In genomic region chr8:120114315-120114841, GRCm38 (mm10) we compare ENCODE assay signal across 8 mouse cellular contexts. TPM values are rescaled to one million over a fixed set of nuclear protein-coding genes. Genes with fewer than 3 reads are reported as not detected.
DNase-seq lines count a peak whose midpoint lies in the region; ATAC-seq and TF ChIP-seq lines count a peak whose summit lies in the region.

No protein-coding gene starts in this region.

- peak overlapping the region; percentile 80 for H3K4me2 ChIP-seq in hindbrain, embryonic 16.5 days (ENCODE audit: low read length)
- H3K4me2 ChIP-seq in liver, postnatal 0 days (ENCODE audit: low read depth, low read length), result peak overlapping the region; percentile 100

- DNase-seq in liver, adult 2 months (ENCODE audit: extremely low read depth, low read depth, low spot score), result no peak
- DNase-seq in liver, result no peak
- no peak for DNase-seq in MEL (ENCODE audit: low read depth, low spot score)
- DNase-seq in cerebellum, adult 9-10 months, result peak; percentile 75
- DNase-seq in liver, postnatal 0 days, result no peak
- DNase-seq in urinary bladder, postnatal 14 days (ENCODE audit: low spot score), result peak; percentile 58
- no peak for DNase-seq in thymus, postnatal 4 days

- H3K4me1 ChIP-seq in liver, adult 2 months (ENCODE audit: control insufficient read depth, insufficient read depth, low read length), result peaks cover 9% of the 10 kb centered on the region
- peaks cover 9 to 24% of the 10 kb centered on the region in 2 experiments for H3K4me1 ChIP-seq in MEL (ENCODE audit: control insufficient read depth in 1 of 2, insufficient read depth in 2 of 2, low read length in 2 of 2)
- H3K4me1 ChIP-seq in hindbrain, embryonic 16.5 days (ENCODE audit: control insufficient read depth, insufficient read depth, low read depth, low read length), result peaks cover 6% of the 10 kb centered on the region
- peaks cover 19% of the 10 kb centered on the region for H3K4me1 ChIP-seq in liver, postnatal 0 days (ENCODE audit: insufficient read depth)

- H3K9ac ChIP-seq in liver, adult 2 months (ENCODE audit: low read depth, low read length), result peak overlapping the region; percentile 82
- peak overlapping the region; percentile 63 for H3K9ac ChIP-seq in MEL (ENCODE audit: control insufficient read depth, low read depth, low read length, poor library complexity, severe bottlenecking)
- H3K9ac ChIP-seq in hindbrain, embryonic 16.5 days (ENCODE audit: low read depth, low read length), result peak overlapping the region; percentile 93
- peak overlapping the region; percentile 60 for H3K9ac ChIP-seq in liver, postnatal 0 days (replicated peaks)

- no peak; the same call in 1 of the 2 replicates for ATAC-seq in hindbrain, embryonic 16.5 days
- ATAC-seq in liver, postnatal 0 days, result peak; percentile 10

- no peak for TF ChIP-seq EP300 in MEL (IDR thresholded peaks at IDR 0.05; ENCODE audit: low read depth in 1 of 2, low read length in 2 of 2)
- no peak for TF ChIP-seq EP300 in liver, postnatal 0 days (IDR thresholded peaks at IDR 0.05; ENCODE audit: low read depth)

- H3K79me2 ChIP-seq in liver, adult 2 months (ENCODE audit: control insufficient read depth, insufficient read depth, low read length), result no peaks in the 10 kb centered on the region
- no peaks in the 10 kb centered on the region; the same call in 1 of the 2 replicates for H3K79me2 ChIP-seq in MEL (ENCODE audit: control insufficient read depth, insufficient read depth, low read length, poor library complexity)

- no peaks in the 10 kb centered on the region for H3K36me3 ChIP-seq in liver, adult 2 months (ENCODE audit: control insufficient read depth, insufficient read depth, low read length)
- peaks cover 0 to 11% of the 10 kb centered on the region in 2 experiments; a peak in 2 of 4 replicates for H3K36me3 ChIP-seq in MEL (ENCODE audit: control insufficient read depth in 1 of 2, insufficient read depth in 2 of 2, low read length in 2 of 2)
- H3K36me3 ChIP-seq in hindbrain, embryonic 16.5 days (ENCODE audit: control insufficient read depth, insufficient read depth, low read length), result no peaks in the 10 kb centered on the region
- no peaks in the 10 kb centered on the region for H3K36me3 ChIP-seq in liver, postnatal 0 days (replicated peaks; ENCODE audit: insufficient read depth, low read length)

- TF ChIP-seq POLR2A in liver, adult 2 months (IDR thresholded peaks at IDR 0.05; ENCODE audit: extremely low read depth, insufficient read depth, low read length), result no peak
- no peak for TF ChIP-seq POLR2A in MEL (IDR thresholded peaks at IDR 0.05; ENCODE audit: control insufficient read depth in 1 of 2, insufficient read depth in 1 of 2, low read depth in 1 of 2, low read length in 2 of 2, poor library complexity in 1 of 2)

- no peak for TF ChIP-seq RAD21 in MEL (IDR thresholded peaks at IDR 0.05; ENCODE audit: low read depth, low read length)

- no peaks in the 10 kb centered on the region for H3K9me3 ChIP-seq in MEL (replicated peaks; ENCODE audit: insufficient read depth, low read length)
- H3K9me3 ChIP-seq in hindbrain, embryonic 16.5 days (ENCODE audit: control insufficient read depth, low read length), result no peaks in the 10 kb centered on the region
- H3K9me3 ChIP-seq in liver, postnatal 0 days (ENCODE audit: low read length), result no peaks in the 10 kb centered on the region

- no peak for TF ChIP-seq CTCF in liver, adult 2 months (IDR thresholded peaks at IDR 0.05; ENCODE audit: low read depth, low read length)
- no peak for TF ChIP-seq CTCF in MEL (IDR thresholded peaks at IDR 0.05 in 2 of 3, conservative IDR thresholded peaks at IDR 0.05 in 1 of 3; ENCODE audit: control insufficient read depth in 1 of 3, insufficient read depth in 1 of 3, low read depth in 2 of 3, low read length in 3 of 3, poor library complexity in 1 of 3, severe bottlenecking in 1 of 3)
- TF ChIP-seq CTCF in liver, postnatal 0 days (IDR thresholded peaks at IDR 0.05; ENCODE audit: low read depth), result no peak

- peak overlapping the region; percentile 70 for H3K4me3 ChIP-seq in liver, adult 2 months (ENCODE audit: insufficient read depth, low read depth, low read length)
- H3K4me3 ChIP-seq in MEL (ENCODE audit: control insufficient read depth in 1 of 2, insufficient read depth in 1 of 2, low read depth in 2 of 2, low read length in 2 of 2), result peak overlapping the region; percentile 47 to 61; a peak in 3 of 4 replicates
- peak overlapping the region; percentile 84 for H3K4me3 ChIP-seq in hindbrain, embryonic 16.5 days (ENCODE audit: low read length)
- H3K4me3 ChIP-seq in liver, postnatal 0 days (ENCODE audit: low read depth, low read length), result peak overlapping the region; percentile 61

- 2% methylated on average over 46 of the region's 46 CpGs for WGBS in liver, adult 2 months
- WGBS in hindbrain, embryonic 16.5 days, result under 1% methylated on average over 43 of the region's 46 CpGs
- 3% methylated on average over 38 of the region's 46 CpGs for WGBS in liver, postnatal 0 days (ENCODE audit: insufficient replicate concordance)

- H3K27ac ChIP-seq in liver, adult 2 months (replicated peaks; ENCODE audit: insufficient read depth, low read depth, low read length), result no peak overlapping the region
- no peak overlapping the region for H3K27ac ChIP-seq in MEL (ENCODE audit: control insufficient read depth, low read depth, low read length)
- H3K27ac ChIP-seq in hindbrain, embryonic 16.5 days (ENCODE audit: low read depth, low read length), result peak overlapping the region; percentile 87
- H3K27ac ChIP-seq in liver, postnatal 0 days (ENCODE audit: low read depth), result peak overlapping the region; percentile 12; the same call in 1 of the 2 replicates

- no peaks in the 10 kb centered on the region for H3K27me3 ChIP-seq in liver, adult 2 months (ENCODE audit: control insufficient read depth, insufficient read depth, low read length)
- no peaks in the 10 kb centered on the region for H3K27me3 ChIP-seq in MEL (ENCODE audit: control insufficient read depth in 1 of 2, insufficient read depth in 2 of 2, low read length in 2 of 2)
- H3K27me3 ChIP-seq in hindbrain, embryonic 16.5 days (replicated peaks; ENCODE audit: control insufficient read depth, insufficient read depth, low read length), result no peaks in the 10 kb centered on the region
- H3K27me3 ChIP-seq in liver, postnatal 0 days (ENCODE audit: insufficient read depth, low read length), result peaks cover 24% of the 10 kb centered on the region

TF ChIP-seq in MEL, 35 proteins besides CTCF, POLR2A, EP300 and RAD21:
- TF ChIP-seq TAL1 (IDR thresholded peaks at IDR 0.05; ENCODE audit: low read length) (no peak), ZC3H11A (IDR thresholded peaks at IDR 0.05; ENCODE audit: low read depth, low read length) (no peak), NELFE (IDR thresholded peaks at IDR 0.05; ENCODE audit: low read depth, low read length) (no peak), E2F4 (IDR thresholded peaks at IDR 0.05; ENCODE audit: borderline replicate concordance, low read depth, low read length) (no peak), GABPA (IDR thresholded peaks at IDR 0.05; ENCODE audit: low read depth, low read length) (no peak), MYC (IDR thresholded peaks at IDR 0.05; ENCODE audit: low read depth, low read length) (no peak), ZNF384 (IDR thresholded peaks at IDR 0.05; ENCODE audit: low read depth, low read length) (no peak), MAX (IDR thresholded peaks at IDR 0.05; ENCODE audit: low read length) (no peak), KAT2A (conservative IDR thresholded peaks at IDR 0.05; ENCODE audit: low read depth, low read length) (no peak), RCOR1 (IDR thresholded peaks at IDR 0.05; ENCODE audit: low read depth, low read length) (no peak), JUND (IDR thresholded peaks at IDR 0.05; ENCODE audit: low read depth, low read length) (no peak), HCFC1 (IDR thresholded peaks at IDR 0.05; ENCODE audit: low read depth, low read length) (no peak)
TF ChIP-seq in MEL: peak in this region for 0.

RNA-seq across cellular contexts. Expression of gene 6430548M08Rik, which starts 0.4 kb away (rescaled TPM):
- 2.9 and 3.0 TPM in 2 replicates for total RNA-seq in liver, adult 2 months (2014; rRNA removed)
- polyA plus RNA-seq in liver, adult 2 months (2012; rRNA removed), result 2.0 and 2.4 TPM in 2 replicates
- total RNA-seq in MEL (2012; rRNA removed), result 0.69 and 0.96 TPM in 2 replicates
- polyA plus RNA-seq in MEL (2012; ENCODE audit: insufficient read depth in 1 of 2, insufficient read length in 2 of 2, low read depth in 1 of 2, low replicate concordance in 2 of 2, missing spikeins in 1 of 2), result 1 to 10 TPM in 1 of 2 experiments, not detected in 1; 1.9 TPM
- polyA plus RNA-seq in hindbrain, embryonic 16.5 days (2015; fragmentation: Nextera tagmentation; extraction: Ambion mirVana), result 32.6 and 38.0 TPM in 2 replicates
- 4.9 and 5.1 TPM in 2 replicates for polyA plus RNA-seq in liver, postnatal 0 days (2015; fragmentation: Nextera tagmentation; extraction: Ambion mirVana)

RNA-seq across cellular contexts. Expression of gene Zdhhc7, which starts 13.1 kb away (rescaled TPM):
- 9.6 and 14.4 TPM in 2 replicates for total RNA-seq in liver, adult 2 months (2014; rRNA removed)
- 25.4 and 27.1 TPM in 2 replicates for polyA plus RNA-seq in liver, adult 2 months (2012; rRNA removed)
- total RNA-seq in MEL (2012; rRNA removed), result 36.5 and 54.4 TPM in 2 replicates
- polyA plus RNA-seq in MEL (2012; ENCODE audit: insufficient read depth in 1 of 2, insufficient read length in 2 of 2, low read depth in 1 of 2, low replicate concordance in 2 of 2, missing spikeins in 1 of 2), result 100 to 1,000 TPM in 1 of 2 experiments, 10 to 100 TPM in 1; 51.0 to 126 TPM
- 28.0 and 29.3 TPM in 2 replicates for polyA plus RNA-seq in hindbrain, embryonic 16.5 days (2015; fragmentation: Nextera tagmentation; extraction: Ambion mirVana)
- 9.9 and 10.8 TPM in 2 replicates for polyA plus RNA-seq in liver, postnatal 0 days (2015; fragmentation: Nextera tagmentation; extraction: Ambion mirVana)

Comparison
In these comparisons a context has a peak if more than half of its experiments do, and no peak if none do; other contexts are left out.
1. H3K27ac ChIP-seq: peak in hindbrain, embryonic 16.5 days (single experiment) and liver, postnatal 0 days (single experiment); none in liver, adult 2 months (single experiment) and MEL (single experiment).
2. DNase-seq: peak in cerebellum, adult 9-10 months (single experiment) and urinary bladder, postnatal 14 days (single experiment); none in liver, adult 2 months (single experiment), liver (single experiment), MEL (single experiment), liver, postnatal 0 days (single experiment) and thymus, postnatal 4 days (single experiment).
3. Peak in every context shown above with its lines, with median percentiles within 50 percentile points of each other: H3K4me3 ChIP-seq and H3K9ac ChIP-seq.